Mouse (Mus musculus): ENCODE measurements at regions not wholly inside any gene's neighbourhood (a gene's known extent, or its start where the extent isn't known, plus 50 kb on each side); places are given as distances from the start of the nearest gene placed in this dataset.

DNA sequence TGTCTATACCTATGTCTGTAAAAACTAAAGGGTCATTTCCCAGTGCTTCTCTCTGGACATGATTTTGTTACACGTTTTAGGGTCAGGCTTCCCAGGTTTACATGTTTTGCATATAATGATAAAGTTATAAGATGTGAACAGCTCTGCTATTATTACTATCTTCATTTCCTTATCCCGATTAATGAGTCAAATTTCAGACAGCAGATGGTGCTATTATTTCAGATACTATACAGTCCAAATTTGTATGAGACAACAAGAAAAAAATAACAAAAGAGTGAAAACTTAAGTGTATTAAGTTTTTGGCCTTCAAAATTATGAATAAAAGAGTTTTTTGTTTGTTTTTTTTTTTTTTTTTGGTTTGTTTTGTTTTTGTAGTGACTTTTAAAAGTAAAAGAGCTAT is 922.9 kb upstream of the Ppp6c start:
- DNase-seq (ENCODE audit: low read depth) = no peak

DNA sequence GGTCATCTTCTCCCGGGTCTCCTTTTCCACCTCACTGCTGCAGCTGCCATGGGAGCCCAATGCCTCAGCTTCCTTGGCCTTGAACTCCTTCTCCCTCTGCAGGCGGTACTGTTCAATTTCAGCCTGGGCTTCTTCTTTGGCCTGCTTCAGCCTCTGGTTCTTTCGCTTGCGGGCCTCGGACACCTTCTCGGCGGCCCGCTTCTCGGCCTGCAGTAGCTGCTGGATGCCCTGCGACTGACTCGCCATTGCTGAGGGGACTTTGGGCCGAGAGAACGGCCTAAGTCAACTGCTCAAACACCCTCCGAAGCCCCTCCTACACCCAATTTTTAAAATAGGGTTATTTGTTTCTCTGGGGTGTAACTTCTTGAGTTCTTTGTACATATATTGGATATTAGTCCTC is 901.4 kb upstream of the Ppp6c start:
- DNase-seq (ENCODE audit: low read depth) = peak; percentile 34

DNA sequence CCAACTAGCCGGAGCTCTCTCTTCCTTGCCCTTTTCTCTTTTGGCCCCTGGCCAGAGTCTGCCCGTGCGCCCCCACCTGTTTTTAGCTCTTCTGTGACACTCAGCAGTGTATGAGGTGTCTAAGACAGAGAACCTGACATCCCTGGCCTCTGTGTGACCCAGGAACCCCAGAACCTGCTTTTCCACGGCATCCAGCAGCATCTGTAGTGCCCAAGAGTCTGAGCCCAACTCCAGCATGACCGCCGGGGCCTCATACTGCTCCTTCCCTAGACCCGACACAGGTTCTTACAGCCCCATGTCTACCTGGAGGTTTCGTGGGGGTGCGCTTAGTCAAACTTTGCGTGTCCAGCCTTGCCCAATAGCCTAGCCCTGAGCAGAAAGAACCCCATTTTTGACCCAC is 892.9 kb upstream of the Ppp6c start:
- no peak for DNase-seq (ENCODE audit: low read depth)

DNA sequence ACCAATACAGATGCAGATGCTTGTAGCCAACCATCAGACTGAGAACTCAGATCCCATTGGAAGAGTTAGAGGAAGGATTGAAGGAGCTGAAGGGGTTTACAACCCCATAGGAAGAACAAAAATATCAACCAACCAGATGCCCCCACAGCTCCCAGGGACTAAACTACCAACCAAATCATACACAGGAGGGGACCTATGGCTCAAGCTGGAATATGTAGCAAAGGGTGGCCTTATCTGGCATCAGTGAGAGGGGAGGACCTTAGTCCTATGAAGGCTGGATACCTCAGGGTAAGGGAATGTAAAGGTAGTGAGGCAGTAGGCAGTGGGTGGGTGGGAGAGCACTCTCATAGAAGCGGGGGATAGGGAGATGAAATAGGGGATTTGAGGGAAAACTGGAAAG is 888.2 kb upstream of the Ppp6c start:
- no peak for DNase-seq (ENCODE audit: low read depth)
